In the genomic region with DNA sequence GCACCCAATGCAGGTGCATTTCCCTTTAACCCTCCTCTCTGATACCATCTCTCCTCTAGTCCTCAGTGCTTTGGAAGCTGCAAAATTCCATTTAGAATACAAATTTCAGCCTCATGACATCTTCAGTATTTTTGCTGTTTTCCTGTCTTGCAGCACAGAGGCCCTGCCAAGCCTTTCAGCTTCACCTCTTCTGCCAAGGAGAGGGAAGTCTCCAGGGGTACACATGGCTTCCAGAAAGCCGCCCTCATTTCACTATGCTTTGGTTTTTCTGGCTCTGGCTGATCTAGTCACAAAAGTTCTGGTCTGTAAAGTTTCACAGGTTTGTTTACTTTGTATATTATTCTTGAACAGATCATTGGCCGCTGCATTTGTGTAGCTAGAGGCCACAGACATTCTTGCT, we compare ENCODE assay signal across 16 mouse cellular contexts.
DNase-seq lines count a peak whose midpoint lies in the region.
"Had no signal": no experiment of that assay in that cellular context is flagged by ENCODE, and none has a peak within 500 bp of the region (broad histone marks: within the 10 kb centered on the region; RNA-seq: fewer than 3 reads in every experiment).

No protein-coding gene starts in this region.

- intact Hi-C loops in heart, postnatal 10 days (cut with DNase I) = no loop called here
- intact Hi-C loops in gastrocnemius, postnatal 36 days (cut with DNase I) = no loop called here

- DNase-seq in cerebellum, postnatal 14 days = peak; percentile 15 to 49
- no peak for DNase-seq in cerebellum, adult 9-10 months
- peak; percentile 2 to 3 for DNase-seq in heart, postnatal 10 days
- no peak for DNase-seq in heart, adult 11 months
- peak; percentile 12 to 25 for DNase-seq in gastrocnemius, adult 8-10 months (ENCODE audit: low spot score in 2 of 2)
- peak; percentile 13 to 28 for DNase-seq in gastrocnemius, postnatal 36 days
- DNase-seq in frontal cortex, postnatal 14 days (ENCODE audit: low spot score in 2 of 2) = no peak
- DNase-seq in right cerebral cortex, postnatal 14 days = no peak
- DNase-seq: adrenal gland, adult 2 months; adrenal gland, postnatal 36 days; cerebellum, adult 11 months; cerebellum, adult 9-11 months; embryo, embryonic 11 days; heart, adult 2 months; heart, postnatal 36 days; kidney, adult 9 months had no signal

Comparison
In these comparisons a context has a peak if more than half of its experiments do, and no peak if none do; other contexts are left out.
1. DNase-seq: peak in cerebellum, postnatal 14 days (2 of 2), heart, postnatal 10 days (2 of 2), gastrocnemius, adult 8-10 months (2 of 2) and gastrocnemius, postnatal 36 days (2 of 2); none in cerebellum, adult 9-10 months (single experiment), heart, adult 11 months (single experiment), frontal cortex, postnatal 14 days (0 of 2) and right cerebral cortex, postnatal 14 days (single experiment).